ENCODE assay signal across 11 mouse cellular contexts in the genomic region with DNA sequence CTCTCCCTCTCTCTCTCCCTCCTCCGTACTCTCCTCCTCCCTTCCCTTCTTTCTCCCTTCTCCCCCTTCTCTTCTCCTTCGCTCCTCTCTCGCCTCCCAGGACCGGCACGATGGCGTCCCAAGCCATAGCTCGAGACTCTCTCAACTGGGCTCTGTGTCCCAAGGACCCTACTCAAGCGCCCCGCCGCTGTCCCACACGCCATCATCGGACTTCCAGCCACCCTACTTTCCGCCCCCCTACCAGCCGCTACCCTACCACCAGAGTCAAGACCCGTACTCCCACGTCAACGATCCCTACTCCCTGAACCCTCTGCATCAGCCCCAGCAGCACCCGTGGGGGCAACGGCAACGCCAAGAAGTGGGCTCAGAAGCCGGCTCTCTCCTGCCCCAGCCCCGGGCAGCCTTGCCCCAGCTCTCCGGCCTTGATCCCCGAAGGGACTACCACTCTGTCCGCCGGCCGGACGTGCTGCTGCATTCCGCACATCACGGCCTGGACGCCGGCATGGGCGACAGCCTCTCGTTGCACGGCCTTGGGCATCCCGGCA. TPM values are rescaled to one million over a fixed set of nuclear protein-coding genes. Genes with fewer than 3 reads are reported as not detected.
DNase-seq lines count a peak whose midpoint lies in the region; ATAC-seq lines count a peak whose summit lies in the region.
"Had no signal": no experiment of that assay in that cellular context is flagged by ENCODE, and none has a peak within 500 bp of the region (broad histone marks: within the 10 kb centered on the region; RNA-seq: fewer than 3 reads in every experiment).

No protein-coding gene starts in this region.

- H3K9ac ChIP-seq in kidney, embryonic 15.5 days, result peak overlapping the region; percentile 51
- H3K9ac ChIP-seq in hindbrain, embryonic 11.5 days (ENCODE audit: low read depth, low read length), result peak overlapping the region; percentile 57

- H3K4me2 ChIP-seq in kidney, embryonic 15.5 days, result peak overlapping the region; percentile 43
- H3K4me2 ChIP-seq in hindbrain, embryonic 11.5 days (replicated peaks; ENCODE audit: low read depth, low read length), result peak overlapping the region; percentile 29

- no peaks in the 10 kb centered on the region for H3K9me3 ChIP-seq in kidney, embryonic 15.5 days (replicated peaks)
- H3K9me3 ChIP-seq in hindbrain, embryonic 11.5 days (ENCODE audit: control insufficient read depth, low read length), result no peaks in the 10 kb centered on the region
- H3K9me3 ChIP-seq in midbrain, embryonic 10.5 days (replicated peaks), result no peaks in the 10 kb centered on the region

- peaks cover 93% of the 10 kb centered on the region for H3K27me3 ChIP-seq in kidney, embryonic 15.5 days
- H3K27me3 ChIP-seq in hindbrain, embryonic 11.5 days (ENCODE audit: control insufficient read depth, insufficient read depth, low read length), result peaks cover 71% of the 10 kb centered on the region
- H3K27me3 ChIP-seq in midbrain, embryonic 10.5 days (ENCODE audit: low read depth, poor library complexity, severe bottlenecking), result peaks cover 100% of the 10 kb centered on the region

- WGBS in kidney, embryonic 15.5 days, result 1% methylated on average over 36 of the region's 36 CpGs
- WGBS in hindbrain, embryonic 11.5 days, result 1% methylated on average over 36 of the region's 36 CpGs
- WGBS in midbrain, embryonic 10.5 days, result 1% methylated on average over 36 of the region's 36 CpGs

- peaks cover 12% of the 10 kb centered on the region for H3K4me1 ChIP-seq in kidney, embryonic 15.5 days
- no peaks in the 10 kb centered on the region for H3K4me1 ChIP-seq in hindbrain, embryonic 11.5 days (replicated peaks; ENCODE audit: control insufficient read depth, insufficient read depth, low read length)
- peaks cover 16% of the 10 kb centered on the region for H3K4me1 ChIP-seq in midbrain, embryonic 10.5 days

- ATAC-seq in kidney, embryonic 15.5 days (replicated peaks; ENCODE audit: low FRiP score), result no peak
- no peak for ATAC-seq in hindbrain, embryonic 11.5 days (ENCODE audit: low FRiP score)
- ATAC-seq in megakaryocyte-erythroid progenitor cell, adult 5-6 weeks (replicated peaks; ENCODE audit: low FRiP score, low TSS enrichment, poor library complexity, severe bottlenecking), result no peak
- ATAC-seq: activated CD4-positive, CD25-positive, alpha-beta regulatory T cell, adult 4 months had no signal

- no peak overlapping the region for H3K27ac ChIP-seq in kidney, embryonic 15.5 days
- H3K27ac ChIP-seq in hindbrain, embryonic 11.5 days (ENCODE audit: low read depth, low read length), result 0 out of 2 replicates have a peak overlapping the region, but pooled peaks have one; percentile 20
- H3K27ac ChIP-seq in midbrain, embryonic 10.5 days (replicated peaks), result no peak overlapping the region; the same call in 1 of the 2 replicates

- H3K36me3 ChIP-seq in kidney, embryonic 15.5 days, result no peaks in the 10 kb centered on the region
- no peaks in the 10 kb centered on the region for H3K36me3 ChIP-seq in hindbrain, embryonic 11.5 days (ENCODE audit: control insufficient read depth, insufficient read depth, low read length)
- no peaks in the 10 kb centered on the region for H3K36me3 ChIP-seq in midbrain, embryonic 10.5 days

- peak overlapping the region; percentile 46 for H3K4me3 ChIP-seq in kidney, embryonic 15.5 days (replicated peaks)
- peak overlapping the region; percentile 41 for H3K4me3 ChIP-seq in hindbrain, embryonic 11.5 days (ENCODE audit: low read depth, low read length)
- H3K4me3 ChIP-seq in midbrain, embryonic 10.5 days, result peak overlapping the region; percentile 31

- no peak for DNase-seq in kidney, postnatal 36 days
- peak; percentile 45 for DNase-seq in hindbrain, embryonic 11.5 days (ENCODE audit: low spot score)
- DNase-seq in midbrain, embryonic 10.5 days (ENCODE audit: low spot score), result peak; percentile 50
- DNase-seq in retina, postnatal 1 day, result peak; percentile 19
- no peak for DNase-seq in right cerebral cortex, adult 18-20 months
- DNase-seq in cerebellum, adult 8-10 months, result no peak
- DNase-seq: spleen, adult 18-20 months had no signal

RNA-seq across cellular contexts. Expression of gene Tfap2b, which starts 5.2 kb away (rescaled TPM):
- 55.7 and 57.6 TPM in 2 replicates for polyA plus RNA-seq in kidney, embryonic 15.5 days (2015; fragmentation: Nextera tagmentation; extraction: Ambion mirVana)
- polyA plus RNA-seq in hindbrain, embryonic 11.5 days (2014; fragmentation: Nextera tagmentation; extraction: Ambion mirVana), result 72.5 and 75.7 TPM in 2 replicates
- polyA plus RNA-seq in midbrain, embryonic 10.5 days (2016; fragmentation: Nextera tagmentation; extraction: Ambion mirVana), result 24.7 and 33.7 TPM in 2 replicates
- total RNA-seq in megakaryocyte-erythroid progenitor cell, adult 5-6 weeks (2014; fragmentation: Nextera tagmentation), result not detected in 2 replicates
- total RNA-seq in megakaryocyte-erythroid progenitor cell, adult 5-6 weeks (2017), result not detected in 2 replicates
- total RNA-seq: neutrophil, adult 5-6 weeks had no signal
- polyA plus RNA-seq: activated CD4-positive, CD25-positive, alpha-beta regulatory T cell, adult 4 months had no signal

Comparison
In these comparisons a context has a peak if more than half of its experiments do, and no peak if none do; other contexts are left out.
1. DNase-seq: peak in hindbrain, embryonic 11.5 days (single experiment), midbrain, embryonic 10.5 days (single experiment) and retina, postnatal 1 day (single experiment); none in kidney, postnatal 36 days (0 of 2), right cerebral cortex, adult 18-20 months (single experiment) and cerebellum, adult 8-10 months (single experiment).
2. Peak in every context shown above with its lines, with median percentiles within 50 percentile points of each other: H3K4me3 ChIP-seq.